Mouse (Mus musculus) embryonic facial prominence, embryonic 12.5 days (tissue): ENCODE results near the gene Guca1b. TPM values are rescaled to one million over a fixed set of nuclear protein-coding genes. Genes with fewer than 3 reads are reported as not detected.

Experiments used
- ATAC-seq: fragments of 200-750 bp; cut with Nextera tagmentation; 2 replicates; pipeline ENCODE4 v1.8.0; 2017; ENCODE audit not compliant: insufficient number of reproducible peaks, insufficient read depth, low FRiP score, low TSS enrichment
- H3K27ac ChIP-seq: fragments of 300-500 bp; sonication (generic); 2 replicates; pipeline ENCODE4 v1.5.1; 2016; ENCODE audit warnings: mild to moderate bottlenecking
- H3K27me3 ChIP-seq: fragments of 300-500 bp; sonication (generic); 2 replicates; pipeline ENCODE4 v1.6.1; 2016; ENCODE audit warnings: mild to moderate bottlenecking, moderate library complexity
- H3K36me3 ChIP-seq: fragments of 300-500 bp; sonication (generic); 2 replicates; pipeline ENCODE4 v1.6.1; 2016; ENCODE audit warnings: mild to moderate bottlenecking
- H3K4me1 ChIP-seq: fragments of 300-500 bp; sonication (generic); 2 replicates; pipeline ENCODE4 v1.6.1; 2016
- H3K4me2 ChIP-seq: fragments of 300-500 bp; sonication (generic); replicated peaks from 2 replicates; pipeline ENCODE4 v1.6.1; 2016; ENCODE audit warnings: mild to moderate bottlenecking, moderate library complexity
- H3K4me3 ChIP-seq: fragments of 300-500 bp; sonication (generic); 2 replicates; pipeline ENCODE4 v1.5.1; 2016; ENCODE audit warnings: mild to moderate bottlenecking
- H3K9ac ChIP-seq: fragments of 300-500 bp; sonication (generic); 2 replicates; pipeline ENCODE4 v1.6.1; 2016; ENCODE audit warnings: mild to moderate bottlenecking, moderate library complexity
- H3K9me3 ChIP-seq: fragments of 300-500 bp; sonication (generic); 2 replicates; pipeline ENCODE4 v1.6.1; 2016; ENCODE audit warnings: mild to moderate bottlenecking, moderate library complexity
- WGBS: fragments of 180-500 bp; shearing (Covaris S2); methylation state at CpG from one replicate; pipeline ENCODE4 v1.1.7; 2016; 5-methylcytosine and 5-hydroxymethylcytosine counted together
- polyA plus RNA-seq: library from polyadenylated mRNA; unstranded; fragments of >200 nt; fragmentation: Nextera tagmentation; extraction: Ambion mirVana; gene quantifications from 2 replicates; pipeline ENCODE4 v1.2.1, GENCODE M21; 2016

The Guca1b gene
- polyA plus RNA-seq, 1 experiment from 2014 or later = 1.9 TPM

- Histone ChIP-seq H3K36me3 (no peaks in the 10 kb centered on the region), H3K4me2 (no peak overlapping the region), H3K27me3 (peaks cover 32% of the 10 kb centered on the region), H3K9me3 (no peaks in the 10 kb centered on the region), H3K9ac (no peak overlapping the region), H3K4me3 (no peak overlapping the region), H3K27ac (no peak overlapping the region), H3K4me1 (peaks cover 13% of the 10 kb centered on the region)
- ATAC-seq = no peak
- WGBS = 55% methylated on average over 19 of the region's 19 CpGs
Measured at GRCm38 (mm10) chr17:47441296-47442051, 56.3 kb downstream of the Guca1b start.

- 73% methylated on average over 3 of the region's 3 CpGs for WGBS
- H3K27me3 ChIP-seq = peaks cover 24% of the 10 kb centered on the region
Measured at GRCm38 (mm10) chr17:47442271-47442670, 57.1 kb downstream of the Guca1b start.

More at GRCm38 (mm10) chr17:47442271-47442670, 57.1 kb downstream of the Guca1b start:
- ATAC-seq = no peak
- Histone ChIP-seq H3K4me2 (no peak overlapping the region), H3K9me3 (no peaks in the 10 kb centered on the region), H3K27ac (no peak overlapping the region), H3K4me3 (no peak overlapping the region), H3K4me1 (peaks cover 9% of the 10 kb centered on the region; the same call in 1 of the 2 replicates), H3K9ac (no peak overlapping the region), H3K36me3 (no peaks in the 10 kb centered on the region)

Other genes starting within 250 kb of the Guca1b start
- 72.7 and 75.7 TPM in 2 replicates for gene Mrps10, start 16.5 kb upstream of the Guca1b start, polyA plus RNA-seq
- gene Guca1a, start 15.2 kb downstream of the Guca1b start, polyA plus RNA-seq = 0.71 and 1.5 TPM in 2 replicates
- 0.61 and 0.65 TPM in 2 replicates for gene AI661453, start 51.2 kb downstream of the Guca1b start, polyA plus RNA-seq
- gene 1700001C19Rik, start 52.0 kb downstream of the Guca1b start, polyA plus RNA-seq = 0.25 and 0.41 TPM in 2 replicates
- 34.2 and 35.8 TPM in 2 replicates for gene Taf8, start 116.9 kb downstream of the Guca1b start, polyA plus RNA-seq
- 355 and 362 TPM in 2 replicates for gene Ccnd3, start 119.7 kb downstream of the Guca1b start, polyA plus RNA-seq
- 29.6 and 30.7 TPM in 2 replicates for gene Bysl, start 226.1 kb downstream of the Guca1b start, polyA plus RNA-seq
- gene Med20, start 226.2 kb downstream of the Guca1b start, polyA plus RNA-seq = 46.9 and 47.2 TPM in 2 replicates
- 1.6 and 2.2 TPM in 2 replicates for gene Gm20517, start 226.2 kb downstream of the Guca1b start, polyA plus RNA-seq
- gene Usp49, start 245.3 kb downstream of the Guca1b start, polyA plus RNA-seq = 9.5 and 11.0 TPM in 2 replicates